Mouse (Mus musculus): ENCODE data around the gene Mc3r.

DNA sequence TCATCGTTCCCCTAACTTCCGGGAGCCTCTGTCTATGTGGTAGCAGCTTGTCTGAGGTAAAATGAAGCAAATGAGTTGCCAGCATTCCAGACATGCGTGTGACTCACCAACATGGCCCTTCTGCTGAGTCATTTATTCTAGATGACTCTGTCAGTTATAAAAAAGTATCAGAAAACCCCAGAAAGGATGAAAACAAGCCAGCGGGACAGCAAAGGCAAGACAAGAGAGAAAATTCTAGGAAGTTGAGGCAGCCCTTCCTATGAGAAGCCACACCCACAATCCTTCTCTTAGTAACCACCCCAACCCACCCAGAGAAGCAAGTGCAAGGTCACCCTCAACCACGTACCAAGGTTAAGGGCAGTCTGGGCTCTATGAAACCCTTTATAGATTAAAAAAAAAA lies 8.7 kb downstream of the Mc3r start:
- TF ChIP-seq JUN (IDR thresholded peaks at IDR 0.05; ENCODE audit: insufficient read depth, low read depth, low read length): no peak
- no peak for TF ChIP-seq JUND (conservative IDR thresholded peaks at IDR 0.05; ENCODE audit: low read depth, low read length)
- TF ChIP-seq POLR2A (IDR thresholded peaks at IDR 0.05; ENCODE audit: low read depth, low read length): no peak
- no peak for TF ChIP-seq EP300 (IDR thresholded peaks at IDR 0.05; ENCODE audit: low read length)
- no peak for TF ChIP-seq MYC (IDR thresholded peaks at IDR 0.05; ENCODE audit: low read depth, low read length)
